14 mouse cellular contexts compared by ENCODE assay signal in genomic region chr5:123979221-123979979, GRCm38 (mm10). TPM values are rescaled to one million over a fixed set of nuclear protein-coding genes. Genes with fewer than 3 reads are reported as not detected.
DNase-seq lines count a peak whose midpoint lies in the region; ATAC-seq and TF ChIP-seq lines count a peak whose summit lies in the region.
"Had no signal": no experiment of that assay in that cellular context is flagged by ENCODE, and none has a peak within 500 bp of the region (broad histone marks: within the 10 kb centered on the region; RNA-seq: fewer than 3 reads in every experiment).

No protein-coding gene starts in this region.

- no peak for ATAC-seq in embryonic facial prominence, embryonic 15.5 days (ENCODE audit: insufficient number of reproducible peaks, low FRiP score, low TSS enrichment, low read depth)
- ATAC-seq in megakaryocyte progenitor cell, adult 5-6 weeks (replicated peaks; ENCODE audit: poor library complexity): peak; percentile 45

- no peaks in the 10 kb centered on the region for H3K9me3 ChIP-seq in heart, embryonic 10.5 days
- H3K9me3 ChIP-seq in embryonic facial prominence, embryonic 15.5 days (replicated peaks): no peaks in the 10 kb centered on the region
- H3K9me3 ChIP-seq: forebrain, embryonic 10.5 days; heart, embryonic 13.5 days; liver, embryonic 13.5 days; megakaryocyte, embryonic 14.5 days had no signal

- H3K79me2 ChIP-seq in heart, adult 2 months (replicated peaks; ENCODE audit: control insufficient read depth, insufficient read depth, low read length): no peaks in the 10 kb centered on the region

- H3K4me3 ChIP-seq in heart, adult 2 months: no peak overlapping the region
- H3K4me3 ChIP-seq in heart, embryonic 10.5 days: no peak overlapping the region
- H3K4me3 ChIP-seq in left cerebral cortex, adult 2 months: no peak overlapping the region
- no peak overlapping the region for H3K4me3 ChIP-seq in embryonic facial prominence, embryonic 15.5 days (replicated peaks)
- H3K4me3 ChIP-seq: forebrain, embryonic 10.5 days; heart, embryonic 13.5 days; liver, embryonic 13.5 days; megakaryocyte, embryonic 14.5 days had no signal

- H3K36me3 ChIP-seq in heart, adult 2 months (ENCODE audit: control insufficient read depth, insufficient read depth, low read length): no peaks in the 10 kb centered on the region; the same call in 1 of the 2 replicates
- H3K36me3 ChIP-seq in heart, embryonic 10.5 days: no peaks in the 10 kb centered on the region
- no peaks in the 10 kb centered on the region for H3K36me3 ChIP-seq in embryonic facial prominence, embryonic 15.5 days
- H3K36me3 ChIP-seq: forebrain, embryonic 10.5 days; heart, embryonic 13.5 days; liver, embryonic 13.5 days had no signal

- peaks cover 21% of the 10 kb centered on the region for H3K4me1 ChIP-seq in heart, adult 2 months (ENCODE audit: control insufficient read depth, insufficient read depth, low read length)
- peaks cover 46% of the 10 kb centered on the region for H3K4me1 ChIP-seq in heart, embryonic 10.5 days
- H3K4me1 ChIP-seq in embryonic facial prominence, embryonic 15.5 days: peaks cover 40% of the 10 kb centered on the region

- TF ChIP-seq EP300 in heart, adult 2 months (IDR thresholded peaks at IDR 0.05; ENCODE audit: insufficient read depth, low read depth, low read length): no peak

- no peaks in the 10 kb centered on the region for H3K27me3 ChIP-seq in heart, adult 2 months (ENCODE audit: control insufficient read depth, insufficient read depth, low read length)
- H3K27me3 ChIP-seq in heart, embryonic 10.5 days (ENCODE audit: insufficient read depth, poor library complexity, severe bottlenecking): peaks cover 35% of the 10 kb centered on the region
- peaks cover 3% of the 10 kb centered on the region; the same call in 1 of the 2 replicates for H3K27me3 ChIP-seq in embryonic facial prominence, embryonic 15.5 days

- TF ChIP-seq POLR2A in heart, adult 2 months (IDR thresholded peaks at IDR 0.05; ENCODE audit: insufficient read depth, low read depth, low read length): no peak

- no peak for TF ChIP-seq CTCF in heart, adult 2 months (IDR thresholded peaks at IDR 0.05)
- no peak for TF ChIP-seq CTCF in left cerebral cortex, adult 2 months (IDR thresholded peaks at IDR 0.05)

- DNase-seq in heart, adult 2 months: peak; percentile 39 to 43
- no peak for DNase-seq in heart, embryonic 10.5 days (ENCODE audit: low spot score)
- no peak for DNase-seq in left cerebral cortex, adult 2 months (ENCODE audit: extremely low spot score in 1 of 2, low spot score in 2 of 2)
- no peak for DNase-seq in left cerebral cortex, postnatal 36 days (ENCODE audit: low spot score in 2 of 2)
- DNase-seq in right cerebral cortex, adult 18-20 months: no peak
- DNase-seq: embryo, embryonic 11 days; kidney, adult 9 months; liver, embryonic 13.5 days; thymus, postnatal 25 days had no signal

- H3K4me2 ChIP-seq in embryonic facial prominence, embryonic 15.5 days (replicated peaks): no peak overlapping the region
- H3K4me2 ChIP-seq: heart, embryonic 13.5 days; liver, embryonic 13.5 days had no signal

- intact Hi-C loops in heart, adult 2 months (cut with DNase I): no loop called here
- intact Hi-C loops in left cerebral cortex, adult 2 months (cut with DNase I): no loop called here
- intact Hi-C loops in left cerebral cortex, postnatal 36 days (cut with DNase I): no loop called here

- H3K9ac ChIP-seq in heart, adult 2 months (ENCODE audit: low read depth, low read length): peak overlapping the region; percentile 38; the same call in 1 of the 2 replicates
- no peak overlapping the region for H3K9ac ChIP-seq in embryonic facial prominence, embryonic 15.5 days
- H3K9ac ChIP-seq: heart, embryonic 13.5 days; liver, embryonic 13.5 days had no signal

- 60% methylated on average over 18 of the region's 18 CpGs for WGBS in heart, adult 2 months
- 80% methylated on average over 18 of the region's 18 CpGs for WGBS in heart, embryonic 10.5 days
- WGBS in embryonic facial prominence, embryonic 15.5 days: 67% methylated on average over 18 of the region's 18 CpGs

- peak overlapping the region; percentile 80 for H3K27ac ChIP-seq in heart, adult 2 months
- no peak overlapping the region; the same call in 1 of the 2 replicates for H3K27ac ChIP-seq in heart, embryonic 10.5 days
- H3K27ac ChIP-seq in left cerebral cortex, adult 2 months: peak overlapping the region; percentile 51; the same call in 1 of the 2 replicates
- H3K27ac ChIP-seq in embryonic facial prominence, embryonic 15.5 days (replicated peaks): peak overlapping the region; percentile 23; the same call in 1 of the 2 replicates
- H3K27ac ChIP-seq: forebrain, embryonic 10.5 days; heart, embryonic 13.5 days; liver, embryonic 13.5 days had no signal

RNA-seq across cellular contexts. Expression of gene Hip1r, which starts 6.0 kb away (rescaled TPM):
- 10 to 100 TPM; 16.3 to 16.7 TPM for total RNA-seq in heart, adult 2 months (2021)
- 7.0 and 7.9 TPM in 2 replicates for polyA plus RNA-seq in heart, adult 2 months (2012; rRNA removed)
- 6.5 and 8.4 TPM in 2 replicates for polyA plus RNA-seq in heart, embryonic 10.5 days (2016; fragmentation: Nextera tagmentation; extraction: Ambion mirVana)
- total RNA-seq in left cerebral cortex, adult 2 months (2021): 10 to 100 TPM; 68.3 to 74.2 TPM
- total RNA-seq in left cerebral cortex, postnatal 36 days (2021): 10 to 100 TPM; 70.3 to 77.3 TPM
- polyA plus RNA-seq in embryonic facial prominence, embryonic 15.5 days (2015; fragmentation: Nextera tagmentation; extraction: Ambion mirVana): 14.2 and 16.1 TPM in 2 replicates
- 4.9 and 6.9 TPM in 2 replicates for total RNA-seq in megakaryocyte progenitor cell, adult 5-6 weeks (2015)
- 14.2 and 16.0 TPM in 2 replicates for total RNA-seq in megakaryocyte progenitor cell, adult 5-6 weeks (2017)

RNA-seq across cellular contexts. Expression of gene Ccdc62, which starts 48.9 kb away (rescaled TPM):
- total RNA-seq in heart, adult 2 months (2021): 1 to 10 TPM; 1.9 to 2.5 TPM
- polyA plus RNA-seq in heart, adult 2 months (2012; rRNA removed): 2.0 and 3.7 TPM in 2 replicates
- polyA plus RNA-seq in heart, embryonic 10.5 days (2016; fragmentation: Nextera tagmentation; extraction: Ambion mirVana): 3.7 and 5.7 TPM in 2 replicates
- 1 to 10 TPM; 2.9 to 4.1 TPM for total RNA-seq in left cerebral cortex, adult 2 months (2021)
- total RNA-seq in left cerebral cortex, postnatal 36 days (2021): 1 to 10 TPM; 2.0 to 4.2 TPM
- 5.4 and 7.5 TPM in 2 replicates for polyA plus RNA-seq in embryonic facial prominence, embryonic 15.5 days (2015; fragmentation: Nextera tagmentation; extraction: Ambion mirVana)
- 0.32 and 1.1 TPM in 2 replicates for total RNA-seq in megakaryocyte progenitor cell, adult 5-6 weeks (2015)
- 0.14 and 1.8 TPM in 2 replicates for total RNA-seq in megakaryocyte progenitor cell, adult 5-6 weeks (2017)

RNA-seq across cellular contexts. Expression of gene Gm43518, which starts 52.2 kb away (rescaled TPM):
- total RNA-seq in heart, adult 2 months (2021): under 1 TPM in 1 of 2 experiments, not detected in 1; 0.47 TPM
- polyA plus RNA-seq in heart, adult 2 months (2012; rRNA removed): 1.1 TPM in 1 of 2 replicates, not detected in the other
- 2.4 and 2.7 TPM in 2 replicates for polyA plus RNA-seq in heart, embryonic 10.5 days (2016; fragmentation: Nextera tagmentation; extraction: Ambion mirVana)
- total RNA-seq in left cerebral cortex, adult 2 months (2021): 1 to 10 TPM in 1 of 2 experiments, under 1 TPM in 1; 0.63 to 1.1 TPM
- total RNA-seq in left cerebral cortex, postnatal 36 days (2021): 1 to 10 TPM in 1 of 2 experiments, under 1 TPM in 1; 0.76 to 1.7 TPM
- polyA plus RNA-seq in embryonic facial prominence, embryonic 15.5 days (2015; fragmentation: Nextera tagmentation; extraction: Ambion mirVana): 1.9 and 2.9 TPM in 2 replicates
- 1.8 TPM in 1 of 2 replicates, not detected in the other for total RNA-seq in megakaryocyte progenitor cell, adult 5-6 weeks (2015)
- total RNA-seq in megakaryocyte progenitor cell, adult 5-6 weeks (2017): not detected in 2 replicates

RNA-seq across cellular contexts. Expression of gene Vps37b, which starts 52.7 kb away (rescaled TPM):
- 10 to 100 TPM; 16.0 to 16.7 TPM for total RNA-seq in heart, adult 2 months (2021)
- 22.7 and 29.4 TPM in 2 replicates for polyA plus RNA-seq in heart, adult 2 months (2012; rRNA removed)
- 54.0 and 61.4 TPM in 2 replicates for polyA plus RNA-seq in heart, embryonic 10.5 days (2016; fragmentation: Nextera tagmentation; extraction: Ambion mirVana)
- 10 to 100 TPM; 46.1 to 47.3 TPM for total RNA-seq in left cerebral cortex, adult 2 months (2021)
- 10 to 100 TPM; 45.8 to 51.0 TPM for total RNA-seq in left cerebral cortex, postnatal 36 days (2021)
- polyA plus RNA-seq in embryonic facial prominence, embryonic 15.5 days (2015; fragmentation: Nextera tagmentation; extraction: Ambion mirVana): 37.7 and 39.1 TPM in 2 replicates
- total RNA-seq in megakaryocyte progenitor cell, adult 5-6 weeks (2015): 11.4 and 14.8 TPM in 2 replicates
- total RNA-seq in megakaryocyte progenitor cell, adult 5-6 weeks (2017): 15.2 and 15.6 TPM in 2 replicates

Comparison
In these comparisons a context has a peak if more than half of its experiments do, and no peak if none do; other contexts are left out.
1. DNase-seq: peak in heart, adult 2 months (2 of 2); none in heart, embryonic 10.5 days (single experiment), left cerebral cortex, adult 2 months (0 of 2), left cerebral cortex, postnatal 36 days (0 of 2) and right cerebral cortex, adult 18-20 months (single experiment).